Mouse (Mus musculus) layer of hippocampus, postnatal 36 days (tissue): Measurements from ENCODE around the gene Nudt16l1. TPM values are rescaled to one million over a fixed set of nuclear protein-coding genes. Genes with fewer than 3 reads are reported as not detected.
A peak's percentile ranks its signal among the peaks of the same experiment; 100 is the strongest.

Experiments
- DNase-seq, 2 experiments: peaks; one replicate each; pipeline ENCODE4 v3.0.0; 2022
- total RNA-seq, 2 experiments: library from RNA; stranded (reverse); gene quantifications; 2 replicates each; pipeline ENCODE4 v1.2.3; 2021

Nudt16l1 gene
- total RNA-seq, 2 experiments from 2014 or later, result 76.4 to 82.1 TPM

DNA sequence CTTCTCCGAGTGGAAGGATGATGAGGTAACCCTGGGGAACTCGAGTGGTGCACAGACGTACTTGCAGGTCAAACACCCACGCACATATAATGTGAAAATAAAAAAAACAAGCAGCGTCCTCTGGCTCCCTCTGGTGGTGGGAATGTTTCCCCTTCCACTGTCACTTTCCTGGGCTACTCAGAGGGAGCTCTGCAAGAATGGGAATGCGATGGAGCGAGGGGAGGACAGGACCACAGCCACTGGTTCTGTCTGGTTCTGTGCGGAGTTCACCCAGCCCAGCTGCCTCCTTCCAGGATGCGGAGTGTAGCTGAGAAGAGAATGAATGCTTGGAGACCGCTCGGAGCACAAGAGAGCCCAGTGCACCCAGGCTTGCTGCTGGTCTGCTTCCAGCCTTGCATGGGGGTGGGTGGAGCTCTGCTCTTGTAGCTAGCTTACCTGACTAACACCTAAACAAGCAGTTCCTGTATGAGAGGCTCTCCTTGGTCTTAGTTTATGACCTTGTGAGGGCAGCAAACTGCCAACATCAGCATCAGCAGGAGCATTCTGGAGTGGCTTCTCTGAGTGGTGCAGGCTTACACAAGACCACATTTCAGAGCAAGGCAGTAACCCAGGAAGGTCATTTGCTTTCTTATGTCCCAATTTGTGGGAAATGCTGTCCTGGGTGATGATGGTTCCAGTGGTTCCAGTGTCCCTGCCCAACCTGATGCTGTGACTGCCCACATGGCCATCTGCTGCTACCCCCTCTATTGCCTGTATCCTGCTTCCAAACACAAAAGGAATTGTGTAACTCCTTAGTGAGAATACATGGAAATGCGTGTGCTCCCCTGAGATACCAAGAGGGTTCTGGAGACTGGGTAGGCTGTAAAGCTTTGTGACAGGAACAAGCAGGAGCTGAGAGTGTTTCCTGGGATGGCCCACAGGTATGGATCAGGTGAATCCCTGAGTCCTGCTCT is 24.5 kb upstream of the Nudt16l1 start:
- peak; percentile 84 to 86 for DNase-seq

DNA sequence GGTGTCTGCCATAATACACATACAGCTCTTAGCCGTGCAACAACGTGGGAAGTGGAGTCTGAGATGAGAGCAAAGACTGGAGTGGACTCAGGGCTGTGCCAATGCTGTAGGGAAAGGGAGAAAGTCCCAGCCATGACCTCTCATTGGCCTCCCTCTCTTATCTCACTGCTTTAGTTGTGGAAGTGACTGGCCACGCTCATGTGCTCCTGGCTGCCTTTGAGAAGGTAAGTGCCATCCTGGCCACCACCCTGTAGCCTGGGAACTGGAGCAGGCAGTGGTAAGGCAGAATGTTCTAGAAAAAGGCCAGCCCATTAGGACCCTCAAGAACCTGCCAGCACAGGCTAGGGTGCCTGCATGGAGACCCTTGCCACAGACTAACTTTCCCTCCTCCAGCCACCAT is 22.6 kb upstream of the Nudt16l1 start:
- no peak for DNase-seq

- no peak for DNase-seq
These were observed 22.0 kb upstream of the Nudt16l1 start for GRCm38 (mm10) chr16:4916608-4917007.

DNA sequence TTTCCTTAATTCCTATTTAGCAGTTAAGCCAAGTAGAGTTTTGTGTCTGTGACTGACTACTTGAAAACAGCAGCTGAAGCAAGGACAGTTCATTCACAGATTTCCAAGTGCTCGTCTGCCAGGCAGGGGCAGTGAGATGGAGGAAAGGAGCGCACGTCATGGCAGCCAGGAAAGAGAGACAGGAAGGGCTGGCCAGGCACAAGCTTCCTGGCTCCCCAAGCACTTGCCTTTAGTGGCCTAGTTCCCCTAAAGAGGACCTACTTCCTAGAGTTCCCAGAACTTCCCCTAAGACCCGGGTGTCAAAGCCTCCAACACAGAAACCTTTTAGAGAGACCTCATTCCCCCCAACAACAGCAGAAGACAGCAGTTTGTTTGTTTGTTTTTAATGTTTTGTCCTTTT is 18.0 kb upstream of the Nudt16l1 start:
- no peak for DNase-seq

- no peak for DNase-seq
These were observed 16.1 kb upstream of the Nudt16l1 start for GRCm38 (mm10) chr16:4922481-4922880.

- no peak for DNase-seq
These were observed 14.6 kb upstream of the Nudt16l1 start for GRCm38 (mm10) chr16:4923996-4924395.

- no peak for DNase-seq
These were observed 10.6 kb upstream of the Nudt16l1 start for GRCm38 (mm10) chr16:4927967-4928366.

DNA sequence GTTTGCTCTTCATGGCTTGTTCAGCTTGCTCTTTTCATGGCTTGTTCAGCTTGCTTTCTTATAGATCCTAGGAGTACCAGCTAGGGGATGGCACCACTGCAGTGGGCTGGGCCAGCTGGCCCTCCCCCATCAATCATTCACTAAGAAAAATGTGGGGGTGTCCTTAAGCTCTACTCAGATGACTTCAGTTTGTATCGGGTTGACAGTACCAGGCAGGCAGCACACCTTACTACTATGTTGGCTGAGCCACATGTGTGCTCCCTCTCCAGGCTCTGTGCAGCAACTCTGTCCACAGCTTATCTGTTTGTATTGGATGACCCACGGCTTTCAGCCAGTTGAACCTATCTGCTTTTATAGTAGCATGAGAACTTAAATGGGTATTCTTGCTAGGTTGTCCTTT is 10.1 kb upstream of the Nudt16l1 start:
- DNase-seq, result no peak

- no peak for DNase-seq
These were observed 6.1 kb upstream of the Nudt16l1 start for GRCm38 (mm10) chr16:4932429-4932828.

- DNase-seq, result no peak
These were observed 3.1 kb upstream of the Nudt16l1 start for GRCm38 (mm10) chr16:4935430-4935829.

GRCm38 (mm10) chr16:4935931-4936703 is 2.4 kb upstream of the Nudt16l1 start:
- no peak for DNase-seq

GRCm38 (mm10) chr16:4937351-4938190 is 990 bp upstream of the Nudt16l1 start:
- no peak for DNase-seq

GRCm38 (mm10) chr16:4938989-4939388 is 428 bp downstream of the Nudt16l1 start:
- DNase-seq, result peak; percentile 94 to 95

DNA sequence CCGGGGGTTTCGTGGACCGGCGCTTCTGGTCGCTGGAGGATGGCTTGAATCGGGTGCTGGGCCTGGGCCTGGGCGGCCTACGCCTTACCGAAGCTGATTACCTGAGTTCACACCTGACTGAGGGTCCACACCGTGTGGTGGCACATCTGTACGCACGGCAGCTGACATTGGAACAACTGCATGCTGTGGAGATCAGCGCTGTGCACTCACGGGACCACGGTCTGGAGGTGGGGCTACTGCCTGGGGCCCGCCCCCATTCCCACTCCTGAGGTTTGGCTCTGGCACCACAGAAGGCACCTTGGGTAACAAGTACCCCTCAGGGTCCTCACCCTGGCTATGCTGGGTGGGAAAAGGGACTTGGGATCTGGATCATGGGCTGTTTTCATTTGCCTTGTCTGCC is 851 bp downstream of the Nudt16l1 start:
- peak in 1 of 2 experiments; percentile 46 for DNase-seq

DNA sequence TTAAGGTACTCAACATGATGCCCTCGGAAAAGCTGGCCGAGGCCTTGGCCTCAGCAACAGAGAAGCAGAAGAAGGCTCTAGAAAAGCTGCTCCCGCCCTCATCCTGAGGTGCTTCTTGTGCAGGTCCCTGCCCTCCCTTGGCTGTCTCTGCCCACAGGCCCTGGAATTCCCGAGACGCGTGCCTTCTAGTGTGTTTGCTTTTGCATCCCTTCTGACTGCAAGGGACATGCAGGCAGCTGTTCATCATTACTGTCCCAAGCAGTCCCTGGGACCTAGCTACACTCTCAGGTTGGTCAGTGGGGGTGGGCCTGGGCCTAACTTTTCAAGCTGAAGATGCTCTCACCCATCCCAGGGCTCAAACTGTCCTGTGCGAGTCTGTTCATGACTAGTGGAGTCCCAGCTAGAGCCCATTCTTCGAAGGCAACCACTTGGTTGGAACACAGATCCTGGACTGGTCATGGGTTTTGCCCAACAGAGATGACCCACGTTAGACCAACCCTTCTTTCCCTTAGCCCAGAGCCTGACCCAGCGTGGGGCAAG is 1.8 kb downstream of the Nudt16l1 start:
- no peak for DNase-seq

- DNase-seq, result no peak
These were observed 2.5 kb downstream of the Nudt16l1 start for GRCm38 (mm10) chr16:4941016-4941415.

- no peak for DNase-seq
These were observed 4.3 kb downstream of the Nudt16l1 start for GRCm38 (mm10) chr16:4942868-4943267.

- DNase-seq, result no peak
These were observed 4.9 kb downstream of the Nudt16l1 start for GRCm38 (mm10) chr16:4943431-4943830.

- DNase-seq, result no peak
These were observed 6.9 kb downstream of the Nudt16l1 start for GRCm38 (mm10) chr16:4945415-4945814.

GRCm38 (mm10) chr16:4946155-4946554 is 7.6 kb downstream of the Nudt16l1 start:
- no peak for DNase-seq

GRCm38 (mm10) chr16:4947378-4947777 is 8.8 kb downstream of the Nudt16l1 start:
- DNase-seq, result no peak

- no peak for DNase-seq
These were observed 18.0 kb downstream of the Nudt16l1 start for GRCm38 (mm10) chr16:4956609-4957008.
